Mouse (Mus musculus) G1E (cell line): ENCODE measurements around the gene Ifnar2.

Experiments
- CTCF ChIP-seq: IDR thresholded peaks from 2 replicates; pipeline ENCODE4 v1.5.1; 2012; ENCODE audit warnings: low read depth, low read length, inconsistent platforms, mixed read lengths
- POLR2AphosphoS5 ChIP-seq: IDR thresholded peaks from 2 replicates; pipeline ENCODE4 v1.6.1; 2012; ENCODE audit warnings: low read depth, low read length, inconsistent platforms; ENCODE audit not compliant: insufficient replicate concordance
- TAL1 ChIP-seq: conservative IDR thresholded peaks from 2 replicates; pipeline ENCODE4 v1.6.1; 2012; ENCODE audit warnings: low read depth, low read length, inconsistent platforms, mixed read lengths

DNA sequence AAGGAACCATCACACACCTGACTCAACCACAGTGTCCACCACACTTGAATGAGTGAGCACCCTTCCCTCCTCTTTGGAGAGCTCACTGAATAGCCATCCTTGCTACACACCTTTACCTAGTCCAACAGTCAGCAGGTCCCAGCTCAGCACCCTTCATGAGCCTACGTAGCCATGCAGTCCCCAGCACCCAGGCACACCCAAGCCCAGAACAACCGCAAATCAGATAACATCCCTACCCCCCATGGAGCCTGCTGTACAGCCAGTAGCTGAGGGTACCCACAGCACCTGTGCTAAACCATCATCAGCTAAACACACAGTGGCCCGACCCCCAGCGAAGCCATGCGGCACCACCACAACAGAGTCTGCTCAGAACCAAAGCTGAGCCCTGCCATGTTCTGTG, 75.5 kb downstream of the Ifnar2 start:
- TF ChIP-seq TAL1 (no peak), POLR2AphosphoS5 (no peak), CTCF (no peak)
